Mouse (Mus musculus) urinary bladder, postnatal 36 days (tissue): Measurements from ENCODE around the gene Crot.
"Not testable (repeated sequence)": the region's sequence is repeated elsewhere in the genome, so short reads cannot be mapped to it uniquely, and the experiment has no call there.

ENCODE experiments used
- DNase-seq, 2 experiments: peaks; one replicate each; pipeline ENCODE4 v3.0.0; 2022; ENCODE audit warnings: low spot score in 2 of 2, mixed read lengths in 1 of 2

Crot gene

DNA sequence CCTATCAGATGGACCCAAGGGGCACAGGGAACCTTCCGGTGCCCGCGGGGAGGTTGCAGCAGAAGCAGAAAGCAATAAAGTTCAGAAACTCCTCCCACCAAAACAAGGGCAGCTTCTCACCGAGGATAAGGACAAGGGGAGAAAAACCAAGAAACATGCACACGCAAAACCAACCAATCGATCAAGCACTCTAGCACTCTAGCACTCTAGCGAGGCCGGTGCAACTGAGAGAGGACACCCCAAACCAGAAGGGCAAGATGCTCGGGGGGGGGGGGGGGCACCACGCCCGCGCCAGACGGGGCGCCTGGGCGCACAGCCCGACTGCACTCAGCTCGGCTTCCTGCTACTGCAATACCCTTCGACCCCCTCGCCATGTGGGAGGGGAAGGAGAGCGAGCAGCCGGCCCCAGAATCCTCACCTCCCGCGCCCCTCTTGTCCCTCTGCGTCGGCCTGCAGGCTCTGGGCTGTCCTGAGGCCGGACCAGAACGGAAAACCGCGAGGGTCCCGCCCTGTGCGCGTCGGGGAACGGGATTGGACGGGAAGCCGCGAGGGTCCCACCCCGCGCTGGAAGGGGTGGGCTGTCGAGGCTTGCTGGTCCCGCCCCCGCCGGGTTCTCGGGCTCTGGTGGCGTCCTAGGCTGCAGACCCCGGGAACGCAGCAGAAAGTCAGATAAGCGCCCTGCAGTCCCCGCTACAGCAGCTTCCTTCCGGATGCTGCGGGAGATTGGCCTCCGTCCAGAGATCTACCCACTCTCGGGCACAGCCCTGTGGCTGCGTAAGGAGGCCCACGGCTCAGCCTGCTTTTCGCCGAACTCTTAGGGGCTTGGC, at the start of gene Crot:
Gene Crot, minus strand, starts transcription at position 639 of the 827 bp plus-strand sequence.
- DNase-seq, result peak; percentile 93 to 94

DNA sequence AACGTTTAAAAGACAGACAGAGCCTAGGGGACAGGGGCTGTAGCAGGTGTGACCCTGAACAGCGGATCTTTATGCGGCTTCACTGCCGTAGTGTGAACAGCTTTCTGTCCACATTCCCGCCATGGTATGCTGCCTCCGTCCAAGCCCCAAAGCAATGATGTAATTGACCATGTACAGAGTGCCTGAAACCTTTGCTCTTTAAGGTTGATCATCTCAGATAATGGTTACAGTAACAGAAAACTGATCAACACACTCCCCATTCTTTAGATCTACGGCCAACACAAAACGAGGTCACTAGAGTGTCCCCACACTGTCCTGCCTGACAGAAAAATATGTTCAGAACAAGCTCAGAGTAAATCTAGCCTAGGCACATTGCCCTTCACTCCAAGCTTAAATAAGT, 48.8 kb upstream of the Crot start:
- no peak for DNase-seq

DNA sequence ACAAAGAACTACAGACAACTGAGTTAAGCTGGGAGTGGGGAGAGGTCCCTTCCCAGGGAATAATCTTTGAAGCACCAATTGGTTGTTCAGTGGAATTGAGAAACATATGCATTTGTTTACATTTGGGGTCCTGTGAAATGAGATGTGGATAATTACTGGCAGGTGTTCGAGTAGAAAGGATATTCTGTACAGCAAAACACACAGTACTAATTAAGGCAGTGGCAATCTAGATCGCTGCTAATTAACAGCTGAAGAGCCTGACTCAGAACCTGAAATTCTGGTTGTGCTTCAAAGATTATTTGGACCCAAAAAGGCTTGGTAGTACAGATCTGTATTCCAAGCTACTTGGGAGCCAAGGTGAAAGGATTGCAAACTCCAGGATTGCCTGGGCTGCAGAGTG, 47.7 kb upstream of the Crot start:
- no peak for DNase-seq

DNA sequence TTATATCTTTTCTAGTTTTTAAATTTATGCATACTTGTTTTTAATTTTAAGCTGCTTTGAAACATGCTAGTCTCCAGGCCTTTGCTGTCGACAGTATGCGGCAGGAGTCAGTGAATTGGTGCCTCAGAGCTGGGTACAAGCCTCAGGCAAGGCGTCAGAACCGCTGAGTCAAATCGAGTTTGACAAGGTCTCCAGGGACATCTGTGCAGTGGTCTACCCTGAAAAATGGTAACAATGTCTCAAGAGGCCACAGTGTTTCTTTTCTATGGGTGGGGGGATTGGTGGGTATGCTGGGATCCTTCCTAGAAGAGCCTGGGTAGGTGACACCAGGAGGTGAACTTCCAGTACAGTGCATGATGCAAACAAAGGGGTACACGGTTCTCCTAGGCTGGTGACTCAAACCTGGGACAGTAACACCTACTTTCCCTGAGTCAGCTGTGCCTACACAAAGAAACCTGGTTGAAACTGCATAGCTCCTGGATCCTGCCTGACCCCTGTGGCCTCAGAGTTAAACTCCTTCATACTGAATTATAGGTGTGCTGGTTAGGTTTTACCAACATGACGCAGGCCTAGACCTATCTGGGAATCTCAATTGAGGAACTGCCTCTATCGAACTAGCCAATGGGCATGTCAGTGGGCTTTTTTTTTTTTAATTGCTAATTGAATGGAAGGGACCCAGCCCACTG, 46.6 kb upstream of the Crot start:
- no peak for DNase-seq

DNA sequence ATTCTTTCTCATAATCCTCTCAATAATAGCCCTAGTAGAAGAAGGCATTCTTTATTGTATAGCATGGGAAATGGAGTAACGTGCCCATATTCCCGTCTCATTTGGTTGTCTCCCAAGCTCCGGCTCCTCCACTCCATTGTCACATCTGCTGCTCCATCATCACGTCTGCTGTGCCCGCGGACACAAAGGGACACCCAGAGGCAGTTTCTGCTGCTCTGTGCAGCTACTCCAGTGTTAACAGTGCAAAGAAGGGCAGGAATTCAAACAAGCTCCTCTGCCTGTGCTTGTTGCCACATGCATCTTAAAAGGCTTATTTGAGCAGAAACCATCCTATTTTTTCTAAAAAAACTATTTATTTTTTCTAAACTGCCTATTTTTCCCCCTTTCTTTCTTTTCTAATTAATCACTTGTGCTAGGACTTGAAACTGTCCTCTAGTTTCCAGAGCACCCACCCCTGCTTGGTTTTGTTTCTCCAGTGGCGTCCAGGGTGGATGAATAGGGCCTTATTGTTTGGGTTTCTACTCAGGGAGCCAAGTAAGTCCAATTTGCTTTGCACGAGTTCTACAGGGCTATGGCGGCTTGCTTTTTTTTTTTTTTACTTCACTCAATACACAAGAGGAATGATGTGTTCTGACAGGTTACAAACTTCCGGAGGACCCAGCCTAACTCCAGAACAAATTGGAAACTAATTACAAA, 45.7 kb upstream of the Crot start:
- DNase-seq, result no peak

DNA sequence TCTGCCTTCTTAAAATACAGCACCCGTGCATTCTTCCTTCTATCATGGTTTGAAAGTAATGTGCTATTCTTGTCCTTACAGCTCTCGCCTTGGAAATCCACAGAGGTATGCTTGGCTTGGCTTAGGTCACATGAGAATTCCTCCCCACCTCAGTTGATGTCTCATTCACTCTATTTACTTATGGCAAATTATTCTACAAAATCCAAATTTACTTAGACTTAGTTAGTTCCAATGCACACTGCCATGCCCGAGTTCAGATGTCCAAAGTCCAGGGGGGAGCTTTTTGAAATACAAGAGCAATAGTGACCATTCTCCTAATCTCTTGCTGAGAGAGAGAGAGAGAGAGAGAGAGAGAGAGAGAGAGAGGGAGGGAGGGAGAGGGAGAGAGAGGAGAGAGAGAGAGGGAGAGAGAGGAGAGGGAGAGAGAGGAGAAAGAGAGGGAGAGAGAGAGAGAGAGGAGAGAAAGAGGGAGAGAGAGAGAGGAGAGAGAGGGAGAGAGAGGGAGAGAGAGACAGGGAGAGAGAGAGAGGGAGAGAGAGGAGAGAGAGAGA, 43.6 kb upstream of the Crot start:
- DNase-seq, result no peak

DNA sequence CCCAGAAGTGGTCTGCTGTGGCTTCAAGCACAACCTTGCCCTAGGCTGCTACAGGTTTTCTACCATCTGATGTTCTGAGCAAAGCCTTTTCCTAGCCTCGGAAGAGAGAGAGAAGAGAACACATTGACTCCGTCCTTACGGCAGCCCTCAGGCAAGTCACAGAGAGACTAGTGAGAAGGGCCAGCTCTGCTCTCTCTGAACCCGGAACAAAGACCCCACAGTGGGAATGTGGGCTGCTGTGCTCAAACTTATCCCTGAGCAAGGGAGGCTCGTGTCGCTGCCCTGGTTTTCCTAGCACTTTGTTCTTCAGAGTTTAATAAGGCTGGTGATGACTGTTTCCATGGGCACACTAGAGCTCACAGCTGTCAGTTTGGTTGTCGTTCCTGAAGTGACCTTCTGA, 42.9 kb upstream of the Crot start:
- no peak for DNase-seq

DNA sequence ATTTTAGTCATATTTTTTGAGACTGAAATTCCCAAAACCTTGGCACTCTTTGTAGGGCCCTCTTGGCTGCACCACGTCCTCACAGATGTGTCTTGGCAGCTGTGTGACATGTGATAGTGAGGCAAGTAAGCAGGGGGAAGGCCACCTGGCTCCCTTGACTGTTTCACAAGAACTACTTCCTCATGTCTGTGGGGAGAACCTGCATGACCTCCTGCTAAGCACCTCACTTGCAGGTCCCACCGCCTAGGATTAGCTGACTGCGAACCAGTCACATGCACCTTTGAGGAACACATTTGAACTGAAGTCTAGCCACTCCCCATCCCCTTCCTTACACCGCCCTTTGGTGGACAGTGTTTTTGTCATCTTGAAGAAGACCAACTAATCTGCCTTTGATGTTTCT, 40.2 kb upstream of the Crot start:
- DNase-seq, result no peak

DNA sequence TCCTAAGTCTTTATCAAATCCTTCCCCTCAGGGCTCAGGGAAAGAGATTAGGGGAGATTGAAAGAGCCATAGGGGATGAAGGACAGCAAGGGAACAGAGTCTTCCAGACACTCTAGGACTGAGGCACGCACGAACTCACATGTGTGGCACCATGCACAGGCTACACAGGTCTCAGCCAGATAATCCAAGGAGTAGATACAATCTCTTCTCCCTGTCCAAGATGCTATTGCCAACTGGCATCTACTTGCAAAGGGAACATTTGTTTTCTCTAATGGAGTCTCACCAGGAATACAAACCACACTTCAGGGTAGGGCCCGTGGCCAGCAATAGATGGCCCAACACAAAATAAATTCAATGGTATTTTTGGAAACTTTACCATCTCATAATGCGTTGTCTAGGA, 38.3 kb upstream of the Crot start:
- DNase-seq, result no peak

DNA sequence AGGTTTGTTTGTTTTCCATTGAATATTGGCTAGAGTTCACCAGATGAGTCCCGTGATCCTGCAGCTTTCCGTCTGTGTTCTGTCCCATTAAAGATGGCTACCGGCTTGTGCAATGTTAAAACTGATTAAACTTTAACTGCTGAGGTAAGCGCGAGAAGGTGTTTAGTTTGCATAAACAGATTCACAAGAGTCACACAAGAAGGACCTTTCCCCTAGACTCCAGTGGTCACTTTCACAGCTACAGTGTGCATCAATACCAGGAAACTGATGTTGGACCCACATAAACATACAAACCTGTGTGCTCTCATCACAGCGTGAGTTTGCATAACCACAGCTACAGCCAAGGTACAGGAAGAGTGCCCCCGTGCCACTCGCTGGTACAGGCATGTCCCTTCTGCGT, 37.4 kb upstream of the Crot start:
- DNase-seq, result no peak

DNA sequence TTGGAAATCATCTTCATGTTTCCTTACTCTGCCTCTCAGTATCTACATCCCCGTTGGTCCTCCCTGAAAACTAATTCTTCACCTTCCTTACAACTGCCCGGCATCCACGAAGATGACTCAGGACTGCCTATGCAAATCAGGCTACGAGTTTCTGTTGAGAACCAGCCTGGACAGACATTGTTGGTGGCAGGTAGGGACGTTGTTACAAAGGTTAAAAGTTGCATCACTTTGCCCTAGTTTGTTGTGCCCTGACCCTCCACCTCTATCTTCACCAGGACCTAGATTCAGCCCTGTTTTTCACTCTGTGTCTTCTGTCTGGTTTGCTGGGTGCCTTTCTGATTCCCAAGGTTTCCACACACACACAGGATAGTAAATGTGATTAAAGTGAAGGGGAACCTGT, 36.7 kb upstream of the Crot start:
- no peak for DNase-seq

DNA sequence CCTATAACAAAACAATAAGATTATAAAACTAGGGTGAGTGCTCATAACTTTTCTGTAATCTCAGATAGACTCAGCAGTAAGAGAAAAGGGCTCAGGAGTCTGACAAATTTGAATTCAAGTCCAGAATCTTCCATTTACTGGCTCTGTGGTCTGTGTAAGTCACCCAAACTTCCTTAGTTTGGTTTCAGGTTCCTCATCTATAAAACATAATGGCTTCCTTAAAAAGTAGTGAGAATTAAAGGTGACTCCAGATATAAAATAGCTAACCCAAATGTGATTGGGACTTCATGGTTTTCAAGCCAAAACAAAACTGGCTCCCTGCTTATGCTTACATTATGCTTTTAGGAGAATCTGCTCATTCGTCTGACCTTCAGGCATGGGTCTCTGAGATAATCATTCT, 35.5 kb upstream of the Crot start:
- no peak for DNase-seq

DNA sequence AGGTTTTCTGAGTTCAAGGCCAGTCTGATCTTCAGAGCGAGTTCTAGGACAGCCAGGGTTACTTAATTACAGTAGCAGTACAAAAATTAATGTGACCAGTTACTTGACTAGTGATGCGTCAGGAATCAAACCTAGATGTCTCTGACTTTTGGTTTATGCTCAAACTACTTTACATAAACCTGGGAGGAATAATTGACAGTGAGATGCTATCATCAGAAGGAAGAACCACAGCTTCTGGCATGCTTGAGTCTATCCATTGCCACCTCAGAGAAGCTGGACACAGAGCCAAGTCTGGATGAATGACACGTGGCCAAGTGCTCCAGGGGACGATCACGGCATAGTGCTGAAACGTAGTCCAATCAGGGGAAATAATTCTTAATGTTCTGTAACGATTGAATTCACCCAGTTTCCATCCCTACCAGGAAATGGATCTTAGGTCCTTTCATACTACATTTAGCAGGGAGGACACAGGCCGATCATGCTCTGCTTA, 35.0 kb upstream of the Crot start:
- DNase-seq, result no peak

DNA sequence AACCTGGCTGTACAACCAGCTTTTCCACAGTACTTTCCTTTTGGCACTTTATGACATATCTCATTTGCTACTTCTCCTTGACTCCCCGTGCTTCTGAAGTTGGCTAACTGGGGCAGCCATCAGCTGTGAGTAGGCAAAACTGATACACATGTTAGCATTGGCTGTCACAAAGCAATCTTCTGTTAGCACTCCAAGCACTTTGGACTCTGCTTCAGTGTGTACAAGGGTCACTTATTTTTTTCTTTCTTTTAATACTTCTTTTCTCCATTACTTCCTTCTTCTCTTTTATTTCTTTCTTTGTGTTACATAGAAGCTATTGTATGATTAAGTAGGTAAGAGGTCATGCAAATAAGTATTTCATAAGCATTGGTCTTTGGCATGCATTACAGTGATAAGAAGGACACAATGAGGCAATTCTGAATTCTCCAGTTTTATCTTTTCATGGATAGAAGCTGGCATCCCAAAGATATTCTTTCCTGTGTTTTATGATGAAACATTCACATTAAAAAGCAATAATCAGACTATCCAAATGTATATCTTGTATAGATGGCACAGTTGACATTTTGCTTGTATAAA, 31.2 kb upstream of the Crot start:
- DNase-seq, result no peak

DNA sequence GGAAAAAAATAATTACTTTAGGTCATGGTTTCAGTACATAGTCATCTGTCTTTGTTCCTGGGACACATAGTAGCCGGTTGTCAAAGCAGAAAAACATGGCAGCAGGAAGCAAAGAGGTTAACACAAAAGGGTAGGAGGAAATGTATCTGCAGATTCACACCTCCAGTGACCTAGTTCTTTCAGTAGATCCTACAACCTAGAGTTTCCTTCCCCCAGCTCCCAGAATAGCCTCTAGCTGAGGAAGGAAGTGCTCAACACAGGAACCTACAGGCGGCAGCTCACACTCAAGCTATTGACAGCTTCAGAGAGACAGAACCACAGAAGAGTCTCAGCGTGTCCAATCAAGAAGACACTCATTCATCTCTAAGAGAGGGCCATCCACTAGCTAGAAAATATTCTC, 18.2 kb upstream of the Crot start:
- no peak for DNase-seq

DNA sequence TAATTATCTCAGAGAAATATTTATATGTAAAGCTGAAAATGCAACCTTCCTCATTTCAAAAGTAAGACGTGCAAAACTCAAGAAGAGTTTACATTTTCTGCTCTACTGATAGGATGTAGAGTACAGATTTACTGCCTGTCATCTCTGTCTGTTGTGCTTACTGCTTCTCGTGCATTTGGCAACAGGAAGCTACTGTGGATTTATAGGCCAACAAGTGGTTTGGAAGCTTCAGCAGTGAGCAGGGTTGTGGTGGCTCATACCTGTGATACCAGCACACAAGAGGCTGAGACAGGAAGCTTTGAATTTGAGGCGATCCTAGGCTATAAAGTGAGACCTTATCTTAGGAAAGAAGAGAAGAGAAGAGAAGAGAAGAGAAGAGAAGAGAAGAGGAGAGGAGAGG, 17.6 kb upstream of the Crot start:
- DNase-seq, result no peak

DNA sequence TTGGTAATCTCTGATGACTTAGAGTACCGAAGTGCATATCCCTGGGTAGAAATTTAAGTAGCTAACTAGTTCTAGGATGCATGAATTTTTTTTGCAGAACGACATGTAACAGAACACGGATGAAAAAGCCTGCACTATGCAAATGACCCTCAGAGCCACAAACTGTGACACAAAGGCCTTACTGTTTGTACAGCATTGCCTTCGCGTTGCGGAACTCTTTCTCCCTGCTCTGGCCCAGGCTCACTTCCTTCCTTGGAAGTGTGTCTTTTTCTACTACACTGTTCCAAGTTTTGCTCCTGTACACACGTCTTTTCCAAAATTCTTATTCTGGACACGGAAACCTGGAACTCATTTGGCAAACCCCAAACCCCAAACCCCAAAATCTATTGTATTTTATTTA, 14.2 kb upstream of the Crot start:
- no peak for DNase-seq

DNA sequence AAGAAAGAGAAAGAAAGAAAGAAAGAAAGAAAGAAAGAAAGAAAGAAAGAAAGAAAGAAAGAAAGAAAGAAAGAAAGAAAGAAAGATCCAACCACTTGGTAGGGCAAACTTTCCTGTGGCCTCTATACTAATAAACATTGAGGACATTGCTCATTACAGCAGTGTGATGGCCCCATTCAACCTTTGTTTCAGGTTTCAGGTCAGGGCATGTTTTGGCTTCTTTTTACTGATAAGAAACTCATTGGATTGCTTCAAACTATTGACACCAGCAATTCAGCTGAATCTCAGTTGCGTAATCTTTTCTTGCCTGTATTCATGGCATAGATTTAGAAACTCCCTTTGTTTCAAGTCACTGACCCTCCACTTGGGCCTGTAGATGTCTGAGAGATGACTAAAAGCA, 13.0 kb upstream of the Crot start:
- no peak for DNase-seq

DNA sequence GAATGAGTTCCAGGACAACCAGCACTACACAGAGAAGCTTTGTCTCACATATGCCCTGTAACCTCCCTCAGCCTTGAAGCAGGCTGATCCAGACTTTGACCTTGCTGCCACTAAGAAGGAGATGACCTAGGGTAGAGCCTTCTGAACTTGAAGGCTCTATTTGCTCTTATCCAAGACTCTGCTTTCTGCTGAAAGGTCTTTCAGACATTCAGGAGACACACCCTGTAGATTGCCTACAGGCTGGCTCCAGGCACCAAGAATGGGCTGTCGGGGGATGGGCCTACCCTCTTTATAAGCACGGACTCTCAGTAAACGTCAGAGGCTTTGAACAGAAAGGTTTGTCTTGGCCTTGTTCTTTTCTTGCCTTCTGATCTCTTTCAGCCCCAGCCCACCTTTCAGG, 9.5 kb upstream of the Crot start:
- DNase-seq, result not testable (repeated sequence)

DNA sequence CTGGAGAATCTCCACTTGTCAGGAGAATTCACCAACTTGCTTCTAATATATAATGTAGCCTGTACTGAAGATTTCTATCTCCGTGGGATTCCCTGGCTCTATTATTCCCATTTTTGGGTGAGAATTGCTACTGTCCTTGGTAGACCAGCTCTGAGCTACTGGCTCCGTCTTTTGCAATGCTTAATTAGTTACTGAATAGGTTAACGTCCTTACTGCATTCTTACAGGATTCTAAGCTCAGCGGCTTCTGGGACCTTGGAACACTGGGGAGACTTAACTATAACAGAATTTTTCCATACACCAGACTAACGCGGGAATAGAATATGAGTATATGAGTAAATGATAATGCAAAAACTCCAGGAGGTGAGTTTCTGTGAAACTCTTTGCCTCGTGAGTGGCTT, 2.9 kb upstream of the Crot start:
- DNase-seq, result not testable (repeated sequence)

DNA sequence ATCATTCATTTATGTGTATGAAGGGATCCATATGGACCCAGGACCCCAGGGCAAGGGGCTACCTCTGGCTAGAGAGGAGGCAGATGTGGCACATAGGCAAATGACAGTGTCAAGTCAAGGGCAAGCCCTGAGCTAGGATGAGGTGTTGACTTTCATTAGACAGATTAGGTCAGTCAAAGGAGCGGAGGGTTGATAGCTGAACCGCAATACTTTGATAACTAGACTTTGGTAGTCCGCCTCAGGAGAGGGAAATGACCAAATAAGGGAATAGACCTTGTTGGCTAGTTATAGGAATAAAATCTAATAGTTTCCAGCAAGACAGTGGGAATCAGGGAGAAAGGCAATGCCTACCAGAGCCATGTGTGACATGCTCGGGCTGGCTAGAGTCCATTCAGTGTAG, 2.0 kb upstream of the Crot start:
- no peak for DNase-seq

DNA sequence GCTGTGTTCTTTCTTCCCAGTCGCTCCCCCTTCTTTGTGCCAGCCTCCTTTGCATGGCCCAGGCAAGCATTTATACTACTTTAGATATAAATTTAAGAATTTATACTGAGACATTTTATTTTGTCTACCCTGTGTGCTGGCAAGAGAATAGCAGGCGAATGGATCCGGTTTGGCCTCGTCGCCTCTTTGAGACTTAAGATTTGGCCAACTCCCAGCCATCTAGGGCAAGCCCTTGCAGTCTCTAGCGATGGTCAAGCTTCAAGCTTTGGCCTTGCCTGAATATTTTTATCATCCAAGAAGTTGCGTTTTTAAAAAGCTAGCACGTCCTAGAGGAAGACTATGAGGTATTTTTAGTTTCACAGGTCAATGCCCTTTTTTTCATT, 380 bp upstream of the Crot start:
- no peak for DNase-seq
